Mouse (Mus musculus) embryo, embryonic 10.5 days (tissue): ENCODE results near the gene Gas8.
A peak's percentile ranks its signal among the peaks of the same experiment; 100 is the strongest.
"Not testable (repeated sequence)": the region's sequence is repeated elsewhere in the genome, so short reads cannot be mapped to it uniquely, and the experiment has no call there.

Experiments used
- DNase-seq: peaks from one replicate; pipeline ENCODE4 v3.0.0-alpha.2; 2015; ENCODE audit warnings: low spot score

The Gas8 gene

DNA sequence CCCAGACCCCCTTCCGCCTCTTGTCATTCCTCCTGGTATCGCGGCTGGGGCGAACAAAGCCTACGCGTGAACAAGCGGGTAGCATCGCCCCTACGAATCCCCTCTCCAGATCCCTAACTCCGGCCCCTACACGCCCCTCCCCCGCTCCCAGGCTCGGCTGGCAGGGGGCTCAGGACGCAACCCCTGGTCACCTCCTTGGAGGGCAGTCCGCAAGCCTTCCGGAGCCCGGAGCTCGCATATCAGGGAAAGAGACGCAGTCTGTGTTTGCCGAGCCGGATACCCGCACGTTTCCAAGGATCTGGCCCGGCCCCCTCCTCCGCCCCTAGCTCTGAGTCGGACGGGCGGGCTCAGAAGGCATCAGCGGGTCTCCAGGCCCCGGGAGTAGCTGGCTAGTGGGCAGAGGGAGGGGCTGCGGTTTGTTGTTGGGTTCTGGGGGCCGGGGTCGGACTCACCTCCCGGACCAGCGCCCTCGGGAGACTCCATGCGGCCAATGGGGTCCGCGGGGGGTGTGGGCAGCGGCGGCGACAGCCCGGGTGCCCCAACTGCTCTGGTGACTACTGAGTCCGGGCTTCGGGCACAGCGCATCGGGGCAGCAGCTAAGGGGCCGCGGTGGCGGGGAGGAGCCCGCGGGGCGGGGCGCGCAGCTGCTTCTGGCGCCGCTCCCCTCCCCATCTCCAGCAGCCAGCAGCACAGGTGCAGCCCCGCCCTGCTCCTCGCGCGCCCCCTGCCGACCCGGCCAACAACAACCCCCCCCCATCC is 3.7 kb upstream of the Gas8 start, which contains the start of gene Dbndd1:
Gene Dbndd1, minus strand, starts transcription at position 683 of the 759 bp plus-strand sequence.
- DNase-seq: peak; percentile 83

DNA sequence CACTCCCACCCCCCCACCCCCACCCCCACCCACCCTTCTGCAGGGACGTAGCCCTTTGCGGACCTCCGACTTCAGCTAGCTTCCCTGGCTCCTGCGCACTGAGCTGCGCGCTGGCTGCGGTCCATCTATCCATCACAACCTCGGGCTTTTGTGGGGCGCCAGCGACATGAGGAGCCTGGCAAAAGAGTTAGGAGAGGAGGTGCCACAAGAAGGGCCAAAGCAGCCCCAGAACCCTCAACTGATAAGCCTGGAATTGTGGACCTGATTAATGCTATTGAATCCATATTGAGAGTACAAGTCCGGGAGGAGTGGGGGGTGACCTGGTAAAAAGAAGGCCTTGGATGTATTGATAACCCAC is 3.1 kb upstream of the Gas8 start:
- no peak for DNase-seq

DNA sequence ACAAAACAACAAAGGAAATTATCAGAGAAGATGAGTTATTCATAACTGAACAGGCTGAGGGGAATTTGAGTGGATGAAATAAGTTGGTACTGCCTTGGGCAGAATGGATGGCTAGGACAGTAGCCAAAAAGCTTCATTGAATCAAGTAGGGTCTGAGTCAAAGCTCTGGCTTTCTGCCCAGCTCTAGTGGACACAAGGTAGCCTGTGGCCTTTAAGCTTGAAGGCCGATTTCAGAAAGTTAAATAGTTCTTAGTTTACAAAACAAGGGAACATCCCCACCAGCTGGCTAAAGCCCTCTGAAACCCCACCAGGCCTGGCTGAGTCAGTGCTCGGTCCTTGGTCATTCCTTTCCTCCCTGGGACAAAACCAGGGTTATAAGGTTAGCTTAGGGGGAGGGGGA is 2.0 kb upstream of the Gas8 start:
- no peak for DNase-seq

DNA sequence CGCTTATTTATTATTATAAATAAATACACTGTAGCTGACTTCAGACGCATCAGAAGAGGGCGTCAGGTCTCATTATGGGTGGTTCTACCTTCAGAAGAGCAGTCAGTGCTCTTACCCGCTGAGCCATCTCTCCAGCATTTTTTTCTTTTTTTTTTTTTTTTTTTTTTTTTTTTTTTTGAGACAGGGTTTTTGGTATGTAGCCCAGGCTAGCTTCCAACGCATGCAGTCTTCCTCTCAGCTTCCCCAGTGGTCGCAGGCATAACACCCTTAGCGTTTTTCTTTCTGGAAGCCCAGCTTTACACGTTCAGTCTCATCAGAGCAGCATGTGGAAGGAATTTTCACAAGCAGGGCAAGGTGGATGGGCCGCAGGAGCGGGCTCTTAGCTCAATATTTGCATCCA is 462 bp upstream of the Gas8 start:
- no peak for DNase-seq

DNA sequence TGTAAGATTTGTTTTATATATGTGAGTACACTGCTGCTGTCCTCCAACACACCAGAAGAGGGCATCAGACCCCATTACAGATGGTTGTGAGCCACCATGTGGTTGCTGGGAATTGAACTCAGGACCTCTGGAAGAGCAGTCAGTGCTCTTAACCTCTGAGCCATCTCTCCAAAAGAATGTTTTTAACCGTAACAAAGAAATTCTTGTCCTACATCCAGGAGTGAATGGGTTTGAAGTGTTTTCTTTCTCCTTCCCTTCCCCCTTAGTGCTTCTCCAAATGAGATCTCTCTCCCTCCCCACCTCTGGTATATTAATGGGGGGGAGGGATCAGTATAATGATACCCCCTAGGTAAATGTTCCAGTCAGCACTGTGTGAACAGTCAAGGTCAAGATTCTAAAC is 1.4 kb downstream of the Gas8 start:
- DNase-seq: not testable (repeated sequence)

DNA sequence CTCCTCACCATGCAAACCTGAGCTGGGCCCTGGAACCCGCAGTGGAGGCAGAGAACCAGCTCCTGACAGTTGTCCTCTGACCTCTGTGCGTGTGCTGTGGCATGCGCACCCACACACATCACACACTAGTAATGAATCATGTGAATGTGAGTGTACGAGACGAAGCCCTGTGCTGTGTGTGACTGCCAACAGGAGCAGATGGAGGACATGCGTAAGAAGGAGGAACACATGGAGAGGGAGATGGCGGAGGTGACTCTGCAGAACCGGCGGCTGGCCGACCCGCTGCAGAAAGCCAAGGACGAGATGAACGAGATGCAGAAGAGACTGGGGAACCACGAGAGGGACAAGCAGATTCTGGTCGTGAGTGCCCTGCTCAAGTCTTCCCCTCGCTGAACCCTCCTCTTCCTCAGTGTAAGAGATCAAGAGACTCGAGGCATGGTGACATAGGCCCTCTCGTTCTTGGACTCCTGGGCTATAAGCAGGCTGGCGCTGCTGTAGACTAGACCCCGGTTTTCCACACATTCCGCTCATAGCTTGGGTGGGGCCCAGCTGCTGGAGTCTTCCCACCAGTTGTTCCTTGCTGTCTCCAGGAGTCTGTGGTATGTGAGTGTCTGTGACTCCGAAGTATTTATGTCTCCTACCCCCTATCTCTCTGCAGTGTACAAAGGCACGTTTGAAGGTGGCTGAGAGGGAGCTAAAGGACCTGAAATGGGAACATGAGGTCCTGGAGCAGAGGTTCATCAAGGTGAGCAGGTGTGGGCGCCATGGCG is 9.3 kb downstream of the Gas8 start:
- no peak for DNase-seq

DNA sequence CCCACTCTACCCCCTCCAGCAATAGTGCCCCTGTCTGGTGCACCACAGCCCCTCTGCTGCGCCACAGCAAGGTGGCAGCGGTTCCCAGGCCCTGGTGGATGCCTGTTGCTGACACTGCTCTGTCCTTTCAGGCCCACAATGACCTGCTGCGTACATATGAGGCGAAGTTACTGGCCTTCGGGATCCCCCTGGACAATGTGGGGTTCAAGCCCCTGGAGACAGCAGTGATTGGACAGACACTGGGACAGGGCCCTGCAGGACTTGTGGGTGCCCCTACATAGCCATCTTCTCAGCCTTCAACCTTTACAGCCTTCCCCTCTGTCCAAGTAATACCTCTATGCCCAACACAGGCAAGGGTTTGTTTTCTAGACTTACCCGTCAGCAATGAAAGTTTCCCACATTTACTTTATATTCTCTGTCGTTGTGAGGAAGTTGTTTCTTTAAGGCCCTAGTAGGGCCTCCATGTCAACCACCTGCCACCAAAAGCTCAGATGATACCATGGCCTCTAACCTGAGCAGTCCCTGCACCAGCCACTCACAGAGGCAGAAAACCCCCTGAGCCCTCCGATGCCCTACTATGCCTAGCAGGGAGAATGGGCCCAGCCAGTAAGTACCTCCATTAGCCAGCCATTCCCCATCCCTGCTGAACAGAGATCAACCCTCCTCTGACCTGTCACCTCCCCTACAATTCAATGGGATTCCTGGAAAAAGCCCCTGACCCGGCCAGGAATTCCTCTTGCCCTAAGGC is 17.8 kb downstream of the Gas8 start:
- no peak for DNase-seq

DNA sequence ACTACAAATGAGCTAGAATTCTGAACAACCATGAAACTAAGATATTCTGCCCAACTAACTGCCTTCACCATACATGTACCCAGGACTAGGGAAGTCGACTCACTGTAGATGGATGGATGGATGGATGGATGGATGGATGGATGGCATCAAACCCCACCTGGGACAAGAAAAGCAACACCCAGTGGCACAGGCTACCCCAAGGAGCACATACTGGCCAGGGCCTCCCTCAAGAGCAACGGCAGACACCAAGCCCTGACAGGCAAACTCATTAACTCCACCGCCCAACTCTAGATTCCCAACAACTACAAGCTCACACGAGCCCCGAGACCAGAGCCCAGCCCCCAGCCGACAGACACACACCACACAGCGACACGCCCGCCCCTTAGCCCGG is 18.4 kb downstream of the Gas8 start:
- no peak for DNase-seq

DNA sequence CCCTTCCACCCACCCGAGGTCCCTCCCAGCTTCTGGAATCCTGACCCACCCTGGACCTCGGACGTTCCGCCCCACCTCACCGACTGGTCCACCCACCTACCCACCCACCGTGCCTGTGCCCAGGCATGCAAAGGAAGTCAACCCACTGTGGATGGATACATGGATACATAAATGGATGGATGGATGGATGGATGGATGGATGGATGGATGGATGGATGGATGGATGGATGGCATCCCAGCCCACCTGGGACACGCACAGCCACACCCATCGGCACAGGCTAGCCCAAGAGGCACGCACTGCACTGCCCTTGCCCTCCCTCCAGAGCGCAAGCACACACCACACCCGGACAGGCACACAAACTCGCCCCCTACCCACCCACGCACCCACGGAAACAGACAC is 19.0 kb downstream of the Gas8 start:
- DNase-seq: not testable (repeated sequence)

DNA sequence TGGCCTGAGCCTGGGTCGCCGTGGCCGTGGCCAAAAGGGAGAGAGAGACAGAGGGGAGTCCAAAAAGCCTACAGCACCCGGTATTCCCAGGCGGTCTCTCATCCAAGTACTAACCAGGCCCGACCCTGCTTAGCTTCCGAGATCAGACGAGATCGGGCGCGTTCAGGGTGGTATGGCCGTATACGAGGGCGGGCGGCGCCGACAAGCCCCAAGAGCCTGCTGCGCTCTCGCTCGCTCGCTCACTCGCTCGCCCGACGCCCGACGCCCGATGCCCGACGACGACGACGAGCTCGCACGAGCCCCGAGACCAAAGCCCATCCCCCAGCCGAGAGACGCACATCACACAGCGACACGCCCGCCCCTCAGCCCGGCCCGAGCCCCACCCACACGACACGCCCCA is 45.6 kb downstream of the Gas8 start:
- not testable (repeated sequence) for DNase-seq

DNA sequence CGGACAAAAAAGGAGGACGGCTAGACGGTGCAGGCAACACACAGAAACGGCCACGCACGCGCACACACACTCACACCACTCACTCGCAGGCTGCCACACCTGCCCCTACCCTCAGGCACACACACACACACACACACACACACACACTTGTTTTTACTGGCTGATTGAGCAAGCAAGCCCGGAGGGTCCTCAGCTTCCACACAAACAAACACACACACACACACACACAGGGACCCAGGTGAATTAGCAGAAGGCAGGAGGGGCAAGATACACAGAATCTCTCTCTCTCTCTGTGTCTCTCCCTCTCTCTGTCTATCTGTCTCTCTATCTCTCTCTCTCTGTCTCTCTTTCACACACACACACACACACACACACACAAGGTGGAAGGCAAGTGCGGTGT is 56.8 kb downstream of the Gas8 start:
- not testable (repeated sequence) for DNase-seq
